Comparison of ENCODE assay signal across 18 mouse cellular contexts in the genomic region with DNA sequence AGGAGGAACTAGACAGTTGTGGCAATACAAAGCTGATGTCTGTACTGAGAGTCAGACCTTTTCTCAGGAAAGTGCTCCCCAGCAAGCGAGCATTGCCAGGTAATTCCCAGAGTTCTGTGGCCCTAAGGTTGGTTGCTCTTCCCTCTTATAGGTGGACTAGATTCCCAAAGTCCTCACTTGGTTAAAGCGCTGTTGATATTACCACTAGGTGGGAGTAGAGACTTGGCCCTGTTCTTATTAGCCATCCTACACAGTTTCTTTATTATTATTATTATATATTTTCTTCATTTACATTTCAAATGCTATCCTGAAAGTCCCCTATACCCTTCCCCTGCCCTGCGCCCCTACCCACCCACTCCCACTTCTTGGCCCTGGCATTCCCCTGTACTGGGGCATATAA. TPM values are rescaled to one million over a fixed set of nuclear protein-coding genes. Genes with fewer than 3 reads are reported as not detected.
DNase-seq lines count a peak whose midpoint lies in the region; ATAC-seq and TF ChIP-seq lines count a peak whose summit lies in the region.
"Had no signal": no experiment of that assay in that cellular context is flagged by ENCODE, and none has a peak within 500 bp of the region (broad histone marks: within the 10 kb centered on the region; RNA-seq: fewer than 3 reads in every experiment).

No protein-coding gene starts in this region.

- H3K4me2 ChIP-seq in heart, postnatal 0 days (ENCODE audit: low read depth, low read length): no peak overlapping the region
- H3K4me2 ChIP-seq in lung, embryonic 14.5 days: no peak overlapping the region
- H3K4me2 ChIP-seq: forebrain, embryonic 15.5 days; heart, embryonic 15.5 days; limb, embryonic 15.5 days; lung, embryonic 15.5 days; neural tube, embryonic 13.5 days had no signal

- ATAC-seq in heart, postnatal 0 days (ENCODE audit: insufficient read depth, low read depth): no peak
- no peak for ATAC-seq in lung, embryonic 14.5 days (ENCODE audit: insufficient read depth)
- ATAC-seq in G1E (ENCODE audit: extremely low read depth, insufficient number of reproducible peaks, low FRiP score, poor library complexity, severe bottlenecking): no peak
- ATAC-seq: activated CD4-positive, CD25-positive, alpha-beta regulatory T cell, adult 4 months; forebrain, embryonic 15.5 days had no signal

- H3K9me3 ChIP-seq in heart, postnatal 0 days (replicated peaks; ENCODE audit: control insufficient read depth, low read length): no peaks in the 10 kb centered on the region
- no peaks in the 10 kb centered on the region for H3K9me3 ChIP-seq in lung, embryonic 14.5 days (ENCODE audit: low read depth, low read length)
- H3K9me3 ChIP-seq in G1E (replicated peaks): no peaks in the 10 kb centered on the region
- H3K9me3 ChIP-seq: forebrain, embryonic 15.5 days; heart, embryonic 15.5 days; limb, embryonic 15.5 days; lung, embryonic 15.5 days; megakaryocyte, embryonic 14.5 days; neural tube, embryonic 13.5 days had no signal

- H3K27me3 ChIP-seq in heart, postnatal 0 days (ENCODE audit: control insufficient read depth, insufficient read depth, low read length): no peaks in the 10 kb centered on the region
- no peaks in the 10 kb centered on the region for H3K27me3 ChIP-seq in lung, embryonic 14.5 days (ENCODE audit: insufficient read depth, low read length)
- H3K27me3 ChIP-seq in G1E (ENCODE audit: insufficient read depth, low read length): no peaks in the 10 kb centered on the region
- H3K27me3 ChIP-seq: forebrain, embryonic 15.5 days; heart, embryonic 15.5 days; limb, embryonic 15.5 days; lung, embryonic 15.5 days; megakaryocyte, embryonic 14.5 days; neural tube, embryonic 13.5 days had no signal

- H3K9ac ChIP-seq in heart, postnatal 0 days (replicated peaks; ENCODE audit: low read depth, low read length): no peak overlapping the region
- no peak overlapping the region for H3K9ac ChIP-seq in lung, embryonic 14.5 days
- H3K9ac ChIP-seq: forebrain, embryonic 15.5 days; heart, embryonic 15.5 days; limb, embryonic 15.5 days; lung, embryonic 15.5 days; neural tube, embryonic 13.5 days had no signal

- no peak for DNase-seq in heart, postnatal 0 days (ENCODE audit: low spot score)
- no peak for DNase-seq in heart, adult 11 months
- DNase-seq in lung, embryonic 14.5 days: peak; percentile 55
- DNase-seq in lung, postnatal 36 days: no peak
- DNase-seq in G1E (ENCODE audit: low spot score): no peak
- peak; percentile 69 for DNase-seq in retina, embryonic 14.5 days (ENCODE audit: low spot score)
- no peak for DNase-seq in adrenal gland, adult (ENCODE audit: inconsistent age in 2 of 2, low spot score in 1 of 2)
- DNase-seq in kidney, adult 9 months: no peak
- DNase-seq: cerebellum, adult 9-11 months; kidney, postnatal 14 days; thymus, postnatal 36 days had no signal

- H3K4me3 ChIP-seq in heart, postnatal 0 days (ENCODE audit: low read depth, low read length): no peak overlapping the region
- H3K4me3 ChIP-seq in lung, embryonic 14.5 days (ENCODE audit: low read depth, low read length): no peak overlapping the region
- no peak overlapping the region for H3K4me3 ChIP-seq in G1E (ENCODE audit: low read depth, low read length)
- H3K4me3 ChIP-seq: forebrain, embryonic 15.5 days; heart, embryonic 15.5 days; limb, embryonic 15.5 days; lung, embryonic 15.5 days; megakaryocyte, embryonic 14.5 days; neural tube, embryonic 13.5 days had no signal

- no peak for TF ChIP-seq EP300 in heart, postnatal 0 days (IDR thresholded peaks at IDR 0.05; ENCODE audit: low read depth)

- 0 out of 2 replicates have a peak, but pooled peaks cover 8% of the 10 kb centered on the region for H3K36me3 ChIP-seq in heart, postnatal 0 days (replicated peaks; ENCODE audit: control insufficient read depth, insufficient read depth, low read length)
- peaks cover 2% of the 10 kb centered on the region; the same call in 1 of the 2 replicates for H3K36me3 ChIP-seq in lung, embryonic 14.5 days (ENCODE audit: insufficient read depth)
- H3K36me3 ChIP-seq in G1E (replicated peaks): peaks cover 45% of the 10 kb centered on the region

- H3K4me1 ChIP-seq in heart, postnatal 0 days (ENCODE audit: control insufficient read depth, insufficient read depth): no peaks in the 10 kb centered on the region
- no peaks in the 10 kb centered on the region for H3K4me1 ChIP-seq in lung, embryonic 14.5 days (ENCODE audit: insufficient read depth)
- H3K4me1 ChIP-seq in G1E (ENCODE audit: insufficient read depth, low read depth, low read length): peaks cover 7% of the 10 kb centered on the region; the same call in 1 of the 2 replicates
- H3K4me1 ChIP-seq: forebrain, embryonic 15.5 days; heart, embryonic 15.5 days; limb, embryonic 15.5 days; lung, embryonic 15.5 days; megakaryocyte, embryonic 14.5 days; neural tube, embryonic 13.5 days had no signal

- TF ChIP-seq CTCF in heart, postnatal 0 days (IDR thresholded peaks at IDR 0.05; ENCODE audit: low read depth): peak; percentile 50
- peak; percentile 59 for TF ChIP-seq CTCF in lung, embryonic 14.5 days (IDR thresholded peaks at IDR 0.05; ENCODE audit: low read depth)
- peak; percentile 6; the same call in 1 of the 2 replicates for TF ChIP-seq CTCF in G1E (IDR thresholded peaks at IDR 0.05; ENCODE audit: low read depth, low read length)

- WGBS in heart, postnatal 0 days: 71% methylated on average over 3 of the region's 3 CpGs
- WGBS in lung, embryonic 14.5 days: 66% methylated on average over 3 of the region's 3 CpGs

- H3K27ac ChIP-seq in heart, postnatal 0 days (ENCODE audit: low read depth): no peak overlapping the region
- H3K27ac ChIP-seq in lung, embryonic 14.5 days (ENCODE audit: low read depth): no peak overlapping the region
- H3K27ac ChIP-seq: forebrain, embryonic 15.5 days; heart, embryonic 15.5 days; limb, embryonic 15.5 days; lung, embryonic 15.5 days; neural tube, embryonic 13.5 days had no signal

RNA-seq across cellular contexts. Expression of a gene that starts 23.6 kb away (rescaled TPM):
- total RNA-seq in heart, postnatal 0 days (2014; rRNA removed; ENCODE audit: low replicate concordance): 5.0 and 5.7 TPM in 2 replicates
- polyA plus RNA-seq in heart, postnatal 0 days (2015; fragmentation: Nextera tagmentation; extraction: Ambion mirVana): 1.6 and 1.9 TPM in 2 replicates
- polyA plus RNA-seq in lung, embryonic 14.5 days (2014; fragmentation: Nextera tagmentation; extraction: Ambion mirVana): 7.9 and 8.1 TPM in 2 replicates
- total RNA-seq in G1E (2014; fragmentation: Nextera tagmentation) (46.8 and 48.7 TPM in 2 replicates), G1E (2017) (16.3 and 17.2 TPM in 2 replicates)
- 6.2 and 6.5 TPM in 2 replicates for polyA plus RNA-seq in G1E (2012)

Comparison
In these comparisons a context has a peak if more than half of its experiments do, and no peak if none do; other contexts are left out.
1. DNase-seq: peak in lung, embryonic 14.5 days (single experiment) and retina, embryonic 14.5 days (single experiment); none in heart, postnatal 0 days (single experiment), heart, adult 11 months (single experiment), lung, postnatal 36 days (single experiment), G1E (single experiment), adrenal gland, adult (0 of 2) and kidney, adult 9 months (single experiment).
2. CTCF ChIP-seq: peak in every context shown above with its lines; median percentile 59 in lung, embryonic 14.5 days; 50 in heart, postnatal 0 days; 6 in G1E.